In genomic region chr4:123748726-123749415, GRCm38 (mm10) we compare ENCODE assay signal across 8 mouse cellular contexts. TPM values are rescaled to one million over a fixed set of nuclear protein-coding genes. Genes with fewer than 3 reads are reported as not detected.
DNase-seq lines count a peak whose midpoint lies in the region; ATAC-seq lines count a peak whose summit lies in the region.

No protein-coding gene starts in this region.

- H3K4me3 ChIP-seq in lung, embryonic 16.5 days (ENCODE audit: low read length): peak overlapping the region; percentile 99
- H3K4me3 ChIP-seq in embryonic facial prominence, embryonic 10.5 days: peak overlapping the region; percentile 97
- peak overlapping the region; percentile 98 for H3K4me3 ChIP-seq in intestine, embryonic 15.5 days (replicated peaks)
- peak overlapping the region; percentile 99 for H3K4me3 ChIP-seq in neural tube, embryonic 15.5 days (replicated peaks)

- H3K9ac ChIP-seq in lung, embryonic 16.5 days (ENCODE audit: low read length): peak overlapping the region; percentile 89
- H3K9ac ChIP-seq in intestine, embryonic 15.5 days: peak overlapping the region; percentile 88; the same call in 1 of the 2 replicates
- peak overlapping the region; percentile 90 for H3K9ac ChIP-seq in neural tube, embryonic 15.5 days (replicated peaks)

- ATAC-seq in lung, embryonic 16.5 days (ENCODE audit: low read depth): no peak
- no peak for ATAC-seq in intestine, embryonic 15.5 days
- no peak for ATAC-seq in neural tube, embryonic 15.5 days (ENCODE audit: low FRiP score)

- peak overlapping the region; percentile 92 for H3K4me2 ChIP-seq in lung, embryonic 16.5 days (ENCODE audit: low read depth, low read length)
- peak overlapping the region; percentile 83 for H3K4me2 ChIP-seq in intestine, embryonic 15.5 days (replicated peaks)
- peak overlapping the region; percentile 69 for H3K4me2 ChIP-seq in neural tube, embryonic 15.5 days

- H3K27me3 ChIP-seq in lung, embryonic 16.5 days (ENCODE audit: control insufficient read depth, insufficient read depth, low read depth, low read length): no peaks in the 10 kb centered on the region
- no peaks in the 10 kb centered on the region for H3K27me3 ChIP-seq in embryonic facial prominence, embryonic 10.5 days (replicated peaks; ENCODE audit: low read depth, poor library complexity, severe bottlenecking)
- no peaks in the 10 kb centered on the region for H3K27me3 ChIP-seq in intestine, embryonic 15.5 days (replicated peaks)
- no peaks in the 10 kb centered on the region for H3K27me3 ChIP-seq in neural tube, embryonic 15.5 days (replicated peaks)

- WGBS in lung, embryonic 16.5 days: 10% methylated on average over 10 of the region's 10 CpGs
- WGBS in embryonic facial prominence, embryonic 10.5 days: 24% methylated on average over 10 of the region's 10 CpGs
- 10% methylated on average over 10 of the region's 10 CpGs for WGBS in intestine, embryonic 15.5 days
- 15% methylated on average over 10 of the region's 10 CpGs for WGBS in neural tube, embryonic 15.5 days

- DNase-seq in lung, postnatal 4 days: no peak
- DNase-seq in embryonic facial prominence, embryonic 10.5 days (ENCODE audit: low spot score): no peak
- DNase-seq in spleen, postnatal 14 days (ENCODE audit: low spot score in 2 of 2): no peak
- DNase-seq in gastrocnemius, adult 18-20 months (ENCODE audit: low spot score): no peak
- no peak for DNase-seq in left cerebral cortex, adult 9 months (ENCODE audit: low spot score in 2 of 2)

- H3K27ac ChIP-seq in lung, embryonic 16.5 days (ENCODE audit: low read length): no peak overlapping the region
- no peak overlapping the region for H3K27ac ChIP-seq in embryonic facial prominence, embryonic 10.5 days (replicated peaks)
- peak overlapping the region; percentile 86; the same call in 1 of the 2 replicates for H3K27ac ChIP-seq in intestine, embryonic 15.5 days
- peak overlapping the region; percentile 92 for H3K27ac ChIP-seq in neural tube, embryonic 15.5 days (replicated peaks)

- H3K36me3 ChIP-seq in lung, embryonic 16.5 days (ENCODE audit: control insufficient read depth, insufficient read depth, low read length): no peaks in the 10 kb centered on the region
- H3K36me3 ChIP-seq in embryonic facial prominence, embryonic 10.5 days (replicated peaks): peaks cover 4% of the 10 kb centered on the region; the same call in 1 of the 2 replicates
- no peaks in the 10 kb centered on the region for H3K36me3 ChIP-seq in intestine, embryonic 15.5 days
- H3K36me3 ChIP-seq in neural tube, embryonic 15.5 days: no peaks in the 10 kb centered on the region

- H3K9me3 ChIP-seq in lung, embryonic 16.5 days (ENCODE audit: control insufficient read depth, low read length): no peaks in the 10 kb centered on the region
- H3K9me3 ChIP-seq in embryonic facial prominence, embryonic 10.5 days: no peaks in the 10 kb centered on the region
- H3K9me3 ChIP-seq in intestine, embryonic 15.5 days: no peaks in the 10 kb centered on the region
- H3K9me3 ChIP-seq in neural tube, embryonic 15.5 days (replicated peaks): no peaks in the 10 kb centered on the region

- H3K4me1 ChIP-seq in lung, embryonic 16.5 days (replicated peaks; ENCODE audit: control insufficient read depth, insufficient read depth, low read length): peaks cover 16% of the 10 kb centered on the region
- peaks cover 13% of the 10 kb centered on the region for H3K4me1 ChIP-seq in embryonic facial prominence, embryonic 10.5 days
- H3K4me1 ChIP-seq in intestine, embryonic 15.5 days (replicated peaks): peaks cover 7% of the 10 kb centered on the region; the same call in 1 of the 2 replicates
- peaks cover 33% of the 10 kb centered on the region for H3K4me1 ChIP-seq in neural tube, embryonic 15.5 days

RNA-seq across cellular contexts. Expression of gene Akirin1, which starts 1.3 kb away (rescaled TPM):
- polyA plus RNA-seq in lung, embryonic 16.5 days (2015; fragmentation: Nextera tagmentation; extraction: Ambion mirVana): 29.9 and 37.8 TPM in 2 replicates
- 55.0 and 57.3 TPM in 2 replicates for polyA plus RNA-seq in embryonic facial prominence, embryonic 10.5 days (2016; fragmentation: Nextera tagmentation; extraction: Ambion mirVana)
- polyA plus RNA-seq in intestine, embryonic 15.5 days (2015; fragmentation: Nextera tagmentation; extraction: Ambion mirVana): 40.6 and 45.4 TPM in 2 replicates
- 73.5 and 79.9 TPM in 2 replicates for polyA plus RNA-seq in neural tube, embryonic 15.5 days (2015; fragmentation: Nextera tagmentation; extraction: Ambion mirVana)
- total RNA-seq in gastrocnemius, adult 18-20 months (2021): 10 to 100 TPM; 22.0 to 23.3 TPM

RNA-seq across cellular contexts. Expression of gene Ndufs5, which starts 30.9 kb away (rescaled TPM):
- polyA plus RNA-seq in lung, embryonic 16.5 days (2015; fragmentation: Nextera tagmentation; extraction: Ambion mirVana): 294 and 297 TPM in 2 replicates
- polyA plus RNA-seq in embryonic facial prominence, embryonic 10.5 days (2016; fragmentation: Nextera tagmentation; extraction: Ambion mirVana): 332 and 340 TPM in 2 replicates
- 304 and 312 TPM in 2 replicates for polyA plus RNA-seq in intestine, embryonic 15.5 days (2015; fragmentation: Nextera tagmentation; extraction: Ambion mirVana)
- 474 and 561 TPM in 2 replicates for polyA plus RNA-seq in neural tube, embryonic 15.5 days (2015; fragmentation: Nextera tagmentation; extraction: Ambion mirVana)
- total RNA-seq in gastrocnemius, adult 18-20 months (2021): 100 to 1,000 TPM; 270 to 291 TPM

RNA-seq across cellular contexts. Expression of gene Rhbdl2, which starts 38.8 kb away (rescaled TPM):
- 1.3 and 1.6 TPM in 2 replicates for polyA plus RNA-seq in lung, embryonic 16.5 days (2015; fragmentation: Nextera tagmentation; extraction: Ambion mirVana)
- polyA plus RNA-seq in embryonic facial prominence, embryonic 10.5 days (2016; fragmentation: Nextera tagmentation; extraction: Ambion mirVana): 0.35 and 0.57 TPM in 2 replicates
- polyA plus RNA-seq in intestine, embryonic 15.5 days (2015; fragmentation: Nextera tagmentation; extraction: Ambion mirVana): 2.9 TPM in 2 replicates
- 1.7 and 4.6 TPM in 2 replicates for polyA plus RNA-seq in neural tube, embryonic 15.5 days (2015; fragmentation: Nextera tagmentation; extraction: Ambion mirVana)
- not detected for total RNA-seq in gastrocnemius, adult 18-20 months (2021)

Comparison
In these comparisons a context has a peak if more than half of its experiments do, and no peak if none do; other contexts are left out.
1. H3K27ac ChIP-seq: peak in intestine, embryonic 15.5 days (single experiment) and neural tube, embryonic 15.5 days (single experiment); none in lung, embryonic 16.5 days (single experiment) and embryonic facial prominence, embryonic 10.5 days (single experiment).
2. Peak in every context shown above with its lines, with median percentiles within 50 percentile points of each other: H3K4me2 ChIP-seq, H3K4me3 ChIP-seq and H3K9ac ChIP-seq.